Mouse (Mus musculus) adrenal gland, adult 8-10 months (tissue): ENCODE data around the gene Snrnp27. TPM values are rescaled to one million over a fixed set of nuclear protein-coding genes. Genes with fewer than 3 reads are reported as not detected.

ENCODE experiments used
- total RNA-seq, 4 experiments: library from RNA; stranded (reverse); gene quantifications; 2 replicates each; pipeline ENCODE4 v1.2.4; 2022

Gene Snrnp27
- total RNA-seq, 4 experiments from 2014 or later: 54.4 to 57.5 (median 55.9) TPM

Other genes starting within 250 kb of the Snrnp27 start
- gene C87436, start 246.1 kb downstream of the Snrnp27 start, total RNA-seq: 10 to 100 TPM; 22.4 to 27.7 (median 24.8) TPM
- 100 to 1,000 TPM; 286 to 319 (median 308) TPM for gene Pcbp1, start 158.2 kb downstream of the Snrnp27 start, total RNA-seq
- under 1 TPM in 3 of 4 experiments, not detected in 1; 0.15 to 0.86 (median 0.83) TPM for gene Asprv1, start 56.4 kb downstream of the Snrnp27 start, total RNA-seq
- gene Mxd1, start 15.4 kb downstream of the Snrnp27 start, total RNA-seq: 10 to 100 TPM in 2 of 4 experiments, 1 to 10 TPM in 2; 8.5 to 14.1 (median 10.5) TPM
- 10 to 100 TPM; 22.4 to 23.6 (median 22.7) TPM for gene Gmcl1, start 48.9 kb upstream of the Snrnp27 start, total RNA-seq
- gene Anxa4, start 109.1 kb upstream of the Snrnp27 start, total RNA-seq: 100 to 1,000 TPM in 1 of 4 experiments, 10 to 100 TPM in 3; 77.0 to 102 (median 86.9) TPM
- gene Aak1, start 165.0 kb upstream of the Snrnp27 start, total RNA-seq: 100 to 1,000 TPM; 129 to 147 (median 132) TPM